Mouse (Mus musculus): ENCODE results near the gene Olfm3. TPM values are rescaled to one million over a fixed set of nuclear protein-coding genes. Genes with fewer than 3 reads are reported as not detected.

Gene Olfm3
- not detected in 2 replicates for polyA plus RNA-seq (2012; rRNA removed)

DNA sequence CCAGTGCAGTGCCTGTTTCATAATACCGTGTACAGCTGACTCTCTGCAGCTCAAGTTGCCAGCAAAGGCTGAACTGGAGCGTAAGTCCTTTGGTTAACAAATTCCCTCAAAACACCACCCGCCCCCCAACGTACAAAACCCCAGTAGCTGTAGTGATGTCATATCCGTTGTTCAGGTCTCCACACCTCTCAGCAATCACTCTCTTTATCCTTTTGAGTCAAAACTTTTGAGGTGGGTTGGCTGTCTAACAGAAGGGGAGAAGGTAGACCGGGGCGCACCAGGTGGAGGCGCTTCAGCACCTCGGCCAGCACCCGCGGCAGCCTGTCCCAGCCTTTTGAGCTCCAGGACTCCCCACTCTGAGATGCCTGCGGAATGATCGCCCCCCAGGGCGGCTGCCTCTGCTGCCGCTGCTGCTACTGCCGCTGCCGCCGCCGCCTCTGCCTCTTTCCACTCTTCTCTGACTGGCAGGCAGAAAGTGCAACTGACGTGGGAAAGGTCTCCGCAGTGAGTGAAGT, at the start of gene Olfm3:
Gene Olfm3, plus strand, starts transcription at position 155 of the 515 bp plus-strand sequence.

Measured in stomach, adult 2 months (tissue).